Mouse (Mus musculus): ENCODE results near the gene Slc2a9. TPM values are rescaled to one million over a fixed set of nuclear protein-coding genes. Genes with fewer than 3 reads are reported as not detected.

Gene Slc2a9
- total and polyA plus RNA-seq, 3 experiments: 1.3 to 1.6 (median 1.6) TPM

GRCm38 (mm10) chr5:38516267-38516666 is 13.3 kb upstream of the Slc2a9 start:
- Histone ChIP-seq H3K9ac (ENCODE audit: low read depth, low read length) (no peak overlapping the region), H3K4me3 (no peak overlapping the region), H3K27ac (no peak overlapping the region), H3K27me3 (ENCODE audit: control insufficient read depth, insufficient read depth, low read length) (no peaks in the 10 kb centered on the region), H3K79me2 (replicated peaks; ENCODE audit: control insufficient read depth, insufficient read depth, low read length) (no peaks in the 10 kb centered on the region), H3K4me1 (ENCODE audit: control insufficient read depth, insufficient read depth, low read length) (no peaks in the 10 kb centered on the region), H3K36me3 (ENCODE audit: control insufficient read depth, insufficient read depth, low read length) (no peaks in the 10 kb centered on the region)
- no peak for DNase-seq
- intact Hi-C loops (cut with DNase I): loop anchor here (1.0 kb wide), 1 partner anchor 209 kb away; no protein-coding TSS in a partner anchor
- 23% methylated on average over 6 of the region's 6 CpGs for WGBS
- no peak for TF ChIP-seq POLR2A (IDR thresholded peaks at IDR 0.05; ENCODE audit: insufficient read depth, low read depth, low read length)
- TF ChIP-seq CTCF (IDR thresholded peaks at IDR 0.05): peak; percentile 67

- no peak overlapping the region for H3K27ac ChIP-seq
- WGBS: 14% methylated on average over 2 of the region's 2 CpGs
- intact Hi-C loops (cut with DNase I): no loop called here
- TF ChIP-seq CTCF (IDR thresholded peaks at IDR 0.05) (no peak), POLR2A (IDR thresholded peaks at IDR 0.05; ENCODE audit: insufficient read depth, low read depth, low read length) (no peak), EP300 (IDR thresholded peaks at IDR 0.05; ENCODE audit: insufficient read depth, low read depth, low read length) (no peak)
- no peaks in the 10 kb centered on the region for H3K4me1 ChIP-seq (ENCODE audit: control insufficient read depth, insufficient read depth, low read length)
- no peaks in the 10 kb centered on the region for H3K79me2 ChIP-seq (replicated peaks; ENCODE audit: control insufficient read depth, insufficient read depth, low read length)
- H3K36me3 ChIP-seq (ENCODE audit: control insufficient read depth, insufficient read depth, low read length): no peaks in the 10 kb centered on the region
- H3K4me3 ChIP-seq: no peak overlapping the region
- no peak overlapping the region for H3K9ac ChIP-seq (ENCODE audit: low read depth, low read length)
- no peak for DNase-seq
- H3K27me3 ChIP-seq (ENCODE audit: control insufficient read depth, insufficient read depth, low read length): no peaks in the 10 kb centered on the region
Observed at GRCm38 (mm10) chr5:38512991-38513390, 10.0 kb upstream of the Slc2a9 start.

- intact Hi-C loops (cut with DNase I): no loop called here
- 42% methylated on average over 4 of the region's 4 CpGs for WGBS
- Histone ChIP-seq H3K79me2 (replicated peaks; ENCODE audit: control insufficient read depth, insufficient read depth, low read length) (no peaks in the 10 kb centered on the region), H3K27me3 (ENCODE audit: control insufficient read depth, insufficient read depth, low read length) (no peaks in the 10 kb centered on the region), H3K36me3 (ENCODE audit: control insufficient read depth, insufficient read depth, low read length) (no peaks in the 10 kb centered on the region), H3K9ac (ENCODE audit: low read depth, low read length) (no peak overlapping the region), H3K4me1 (ENCODE audit: control insufficient read depth, insufficient read depth, low read length) (no peaks in the 10 kb centered on the region), H3K4me3 (no peak overlapping the region), H3K27ac (no peak overlapping the region)
- DNase-seq: no peak
- no peak for TF ChIP-seq POLR2A (IDR thresholded peaks at IDR 0.05; ENCODE audit: insufficient read depth, low read depth, low read length)
- TF ChIP-seq EP300 (IDR thresholded peaks at IDR 0.05; ENCODE audit: insufficient read depth, low read depth, low read length): no peak
- TF ChIP-seq CTCF (IDR thresholded peaks at IDR 0.05): no peak
Observed at GRCm38 (mm10) chr5:38509568-38509967, 6.6 kb upstream of the Slc2a9 start.

GRCm38 (mm10) chr5:38505435-38505765 is 2.5 kb upstream of the Slc2a9 start:
- peak in 1 of 2 experiments; percentile 25 for DNase-seq
- Histone ChIP-seq H3K4me1 (ENCODE audit: control insufficient read depth, insufficient read depth, low read length) (no peaks in the 10 kb centered on the region), H3K36me3 (ENCODE audit: control insufficient read depth, insufficient read depth, low read length) (no peaks in the 10 kb centered on the region), H3K79me2 (replicated peaks; ENCODE audit: control insufficient read depth, insufficient read depth, low read length) (no peaks in the 10 kb centered on the region), H3K27ac (no peak overlapping the region), H3K9ac (ENCODE audit: low read depth, low read length) (no peak overlapping the region), H3K27me3 (ENCODE audit: control insufficient read depth, insufficient read depth, low read length) (no peaks in the 10 kb centered on the region; the same call in 1 of the 2 replicates), H3K4me3 (no peak overlapping the region)
- intact Hi-C loops (cut with DNase I): no loop called here
- 56% methylated on average over 3 of the region's 3 CpGs for WGBS
- TF ChIP-seq CTCF (IDR thresholded peaks at IDR 0.05): no peak
- TF ChIP-seq POLR2A (IDR thresholded peaks at IDR 0.05; ENCODE audit: insufficient read depth, low read depth, low read length): no peak
- TF ChIP-seq EP300 (IDR thresholded peaks at IDR 0.05; ENCODE audit: insufficient read depth, low read depth, low read length): no peak

- H3K79me2 ChIP-seq (replicated peaks; ENCODE audit: control insufficient read depth, insufficient read depth, low read length): no peaks in the 10 kb centered on the region
- H3K36me3 ChIP-seq (ENCODE audit: control insufficient read depth, insufficient read depth, low read length): no peaks in the 10 kb centered on the region
- 60% methylated on average over 6 of the region's 6 CpGs for WGBS
- H3K27me3 ChIP-seq (ENCODE audit: control insufficient read depth, insufficient read depth, low read length): no peaks in the 10 kb centered on the region; the same call in 1 of the 2 replicates
- TF ChIP-seq POLR2A (IDR thresholded peaks at IDR 0.05; ENCODE audit: insufficient read depth, low read depth, low read length) (no peak), CTCF (IDR thresholded peaks at IDR 0.05) (no peak), EP300 (IDR thresholded peaks at IDR 0.05; ENCODE audit: insufficient read depth, low read depth, low read length) (no peak)
- H3K4me1 ChIP-seq (ENCODE audit: control insufficient read depth, insufficient read depth, low read length): no peaks in the 10 kb centered on the region
- intact Hi-C loops (cut with DNase I): no loop called here
- DNase-seq: no peak
- no peak overlapping the region for H3K27ac ChIP-seq
- no peak overlapping the region for H3K4me3 ChIP-seq
- H3K9ac ChIP-seq (ENCODE audit: low read depth, low read length): no peak overlapping the region
Observed at GRCm38 (mm10) chr5:38504747-38505434, 1.9 kb upstream of the Slc2a9 start.

GRCm38 (mm10) chr5:38504116-38504515 is 1.2 kb upstream of the Slc2a9 start:
- DNase-seq: peak in 1 of 2 experiments; percentile 29
- Histone ChIP-seq H3K4me3 (no peak overlapping the region), H3K79me2 (replicated peaks; ENCODE audit: control insufficient read depth, insufficient read depth, low read length) (no peaks in the 10 kb centered on the region), H3K4me1 (ENCODE audit: control insufficient read depth, insufficient read depth, low read length) (no peaks in the 10 kb centered on the region), H3K27ac (no peak overlapping the region), H3K9ac (ENCODE audit: low read depth, low read length) (no peak overlapping the region), H3K27me3 (ENCODE audit: control insufficient read depth, insufficient read depth, low read length) (no peaks in the 10 kb centered on the region; the same call in 1 of the 2 replicates), H3K36me3 (ENCODE audit: control insufficient read depth, insufficient read depth, low read length) (no peaks in the 10 kb centered on the region)
- WGBS: 53% methylated on average over 1 of the region's 1 CpGs
- intact Hi-C loops (cut with DNase I): no loop called here
- TF ChIP-seq EP300 (IDR thresholded peaks at IDR 0.05; ENCODE audit: insufficient read depth, low read depth, low read length): no peak
- TF ChIP-seq CTCF (IDR thresholded peaks at IDR 0.05): no peak
- no peak for TF ChIP-seq POLR2A (IDR thresholded peaks at IDR 0.05; ENCODE audit: insufficient read depth, low read depth, low read length)

Data from heart, adult 2 months (tissue).